Mouse (Mus musculus): ENCODE measurements around the gene Hs3st4. TPM values are rescaled to one million over a fixed set of nuclear protein-coding genes. Genes with fewer than 3 reads are reported as not detected.

Gene Hs3st4
- total and polyA plus RNA-seq, 3 experiments = not detected

DNA sequence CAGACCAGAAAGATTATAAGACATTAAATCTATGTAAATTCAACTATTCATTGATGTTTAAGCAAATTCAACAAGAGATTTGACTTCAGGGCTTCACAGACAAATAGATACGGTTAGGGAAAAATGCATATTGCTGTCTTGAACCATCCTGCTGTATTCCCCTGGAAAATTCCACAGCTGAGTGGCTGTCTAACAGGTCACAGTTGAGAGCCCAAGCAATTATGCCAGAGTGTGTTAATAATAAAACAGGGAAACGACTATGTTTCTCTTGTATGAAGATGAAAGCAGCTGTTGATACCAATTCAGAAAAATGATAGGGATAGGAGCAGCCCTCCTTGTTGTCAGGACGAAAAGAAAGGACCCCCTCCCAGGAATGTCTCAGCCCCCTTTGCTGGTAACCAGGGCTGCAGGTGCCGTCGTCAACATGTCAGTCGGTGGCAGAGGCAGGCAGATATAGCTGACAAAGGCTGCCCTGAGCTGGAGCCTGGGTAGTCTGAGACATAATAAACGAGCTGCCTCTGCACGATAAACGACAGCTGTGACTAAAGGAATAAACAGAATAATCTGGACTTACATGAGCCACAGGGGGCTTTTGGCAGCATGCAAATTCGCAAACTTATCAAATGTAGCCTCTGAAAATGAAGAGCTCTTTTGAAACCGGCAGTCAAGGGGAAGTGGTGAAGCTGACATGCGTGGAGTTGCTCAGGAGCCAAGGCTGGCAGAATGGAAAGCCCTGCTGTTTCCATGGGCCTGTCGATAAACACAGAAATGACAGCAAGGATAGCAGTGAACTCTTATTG lies 364.7 kb downstream of the Hs3st4 start:
- Histone ChIP-seq H3K27me3 (replicated peaks) (peaks cover 15% of the 10 kb centered on the region), H3K36me3 (replicated peaks in 1 of 2; ENCODE audit: control insufficient read depth in 1 of 2, insufficient read depth in 1 of 2, low read length in 1 of 2) (no peaks in the 10 kb centered on the region), H3K4me2 (ENCODE audit: insufficient read depth, low read depth, poor library complexity, severe bottlenecking) (no peak overlapping the region), H3K9ac (ENCODE audit: insufficient read depth, low read depth) (no peak overlapping the region), H3K27ac (ENCODE audit: insufficient read depth, low read depth) (no peak overlapping the region), H3K79me2 (replicated peaks; ENCODE audit: control insufficient read depth, extremely low read depth, insufficient read depth, poor library complexity, severe bottlenecking) (no peaks in the 10 kb centered on the region), H3K4me1 (ENCODE audit: control insufficient read depth in 1 of 2, insufficient read depth in 2 of 2) (no peaks in the 10 kb centered on the region), H3K4me3 (replicated peaks in 1 of 3; ENCODE audit: low read depth in 2 of 3, low read length in 2 of 3, poor library complexity in 1 of 3) (no peak overlapping the region), H3K9me3 (replicated peaks; ENCODE audit: low read length) (peaks cover 33% of the 10 kb centered on the region)
- no peak for DNase-seq (ENCODE audit: extremely low read depth)
- in situ Hi-C loops (cut with MboI; ENCODE audit: low pct_ligation_motif_present, low pct_unique_long_range_greater_than_20kb, low sequenced_read_pairs) = no loop called here
- TF ChIP-seq MEF2A (IDR thresholded peaks at IDR 0.05; ENCODE audit: borderline replicate concordance, low read depth, low read length) = no peak
- TF ChIP-seq CHD2 (IDR thresholded peaks at IDR 0.05; ENCODE audit: low read length) = no peak
- TF ChIP-seq CTCF (conservative IDR thresholded peaks at IDR 0.05 in 1 of 2, IDR thresholded peaks at IDR 0.05 in 1 of 2; ENCODE audit: low read depth in 2 of 2, low read length in 2 of 2) = no peak
- TF ChIP-seq MYC (IDR thresholded peaks at IDR 0.05; ENCODE audit: low read depth, low read length) = no peak
- TF ChIP-seq HCFC1 (IDR thresholded peaks at IDR 0.05; ENCODE audit: low read depth, low read length) = no peak
- TF ChIP-seq POLR2AphosphoS2 (IDR thresholded peaks at IDR 0.05; ENCODE audit: low read depth, low read length) = no peak
- no peak for TF ChIP-seq NRF1 (IDR thresholded peaks at IDR 0.05; ENCODE audit: low read depth, low read length)
- TF ChIP-seq MAZ (IDR thresholded peaks at IDR 0.05; ENCODE audit: low read depth, low read length) = no peak
- dilution Hi-C loops (cut with MboI; ENCODE audit: extremely low pct_ligation_motif_present, extremely low pct_unique_long_range_greater_than_20kb, low sequenced_read_pairs) = no loop called here

DNA sequence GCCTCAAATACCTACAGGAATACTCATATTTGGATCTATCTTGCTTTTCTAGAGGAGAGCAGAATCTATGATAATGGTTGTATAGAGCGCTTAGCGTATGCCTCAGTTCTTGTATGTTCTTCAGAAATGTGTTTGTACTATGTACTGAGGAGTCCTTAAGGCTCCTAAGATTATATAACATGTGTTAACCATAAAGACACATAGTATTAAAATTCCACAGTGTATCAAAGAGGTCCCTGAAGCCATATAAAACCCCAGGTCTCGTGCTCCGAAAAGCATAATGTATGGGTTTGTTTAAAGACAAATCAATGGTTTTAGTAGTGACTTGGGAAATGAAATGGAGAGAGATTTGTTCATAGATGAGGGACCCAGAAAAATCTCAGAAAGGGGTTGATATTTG lies 371.4 kb downstream of the Hs3st4 start:
- Histone ChIP-seq H3K79me2 (replicated peaks; ENCODE audit: control insufficient read depth, extremely low read depth, insufficient read depth, poor library complexity, severe bottlenecking) (no peaks in the 10 kb centered on the region), H3K4me3 (replicated peaks in 1 of 3; ENCODE audit: low read depth in 2 of 3, low read length in 2 of 3, poor library complexity in 1 of 3) (no peak overlapping the region), H3K9me3 (replicated peaks; ENCODE audit: low read length) (peaks cover 20% of the 10 kb centered on the region), H3K4me2 (ENCODE audit: insufficient read depth, low read depth, poor library complexity, severe bottlenecking) (no peak overlapping the region), H3K9ac (ENCODE audit: insufficient read depth, low read depth) (no peak overlapping the region), H3K36me3 (replicated peaks in 1 of 2; ENCODE audit: control insufficient read depth in 1 of 2, insufficient read depth in 1 of 2, low read length in 1 of 2) (no peaks in the 10 kb centered on the region), H3K27ac (ENCODE audit: insufficient read depth, low read depth) (no peak overlapping the region), H3K27me3 (replicated peaks) (peaks cover 11% of the 10 kb centered on the region), H3K4me1 (ENCODE audit: control insufficient read depth in 1 of 2, insufficient read depth in 2 of 2) (no peaks in the 10 kb centered on the region)
- no peak for DNase-seq (ENCODE audit: extremely low read depth)
- dilution Hi-C loops (cut with MboI; ENCODE audit: extremely low pct_ligation_motif_present, extremely low pct_unique_long_range_greater_than_20kb, low sequenced_read_pairs) = no loop called here
- in situ Hi-C loops (cut with MboI; ENCODE audit: low pct_ligation_motif_present, low pct_unique_long_range_greater_than_20kb, low sequenced_read_pairs) = no loop called here
- TF ChIP-seq BHLHE40 (IDR thresholded peaks at IDR 0.05; ENCODE audit: low read depth, low read length) (no peak), RAD21 (IDR thresholded peaks at IDR 0.05; ENCODE audit: low read depth, low read length) (no peak), MAZ (IDR thresholded peaks at IDR 0.05; ENCODE audit: low read depth, low read length) (no peak), USF2 (conservative IDR thresholded peaks at IDR 0.05; ENCODE audit: low read depth, low read length) (no peak), POLR2A (IDR thresholded peaks at IDR 0.05; ENCODE audit: low read depth, low read length) (no peak), MXI1 (IDR thresholded peaks at IDR 0.05; ENCODE audit: low read depth, low read length) (no peak), ZC3H11A (IDR thresholded peaks at IDR 0.05; ENCODE audit: low read depth, low read length) (no peak), ZMIZ1 (IDR thresholded peaks at IDR 0.05; ENCODE audit: low read depth, low read length) (no peak), CHD2 (IDR thresholded peaks at IDR 0.05; ENCODE audit: low read length) (no peak)
